Comparison of ENCODE assay signal across 12 mouse cellular contexts in the genomic region with DNA sequence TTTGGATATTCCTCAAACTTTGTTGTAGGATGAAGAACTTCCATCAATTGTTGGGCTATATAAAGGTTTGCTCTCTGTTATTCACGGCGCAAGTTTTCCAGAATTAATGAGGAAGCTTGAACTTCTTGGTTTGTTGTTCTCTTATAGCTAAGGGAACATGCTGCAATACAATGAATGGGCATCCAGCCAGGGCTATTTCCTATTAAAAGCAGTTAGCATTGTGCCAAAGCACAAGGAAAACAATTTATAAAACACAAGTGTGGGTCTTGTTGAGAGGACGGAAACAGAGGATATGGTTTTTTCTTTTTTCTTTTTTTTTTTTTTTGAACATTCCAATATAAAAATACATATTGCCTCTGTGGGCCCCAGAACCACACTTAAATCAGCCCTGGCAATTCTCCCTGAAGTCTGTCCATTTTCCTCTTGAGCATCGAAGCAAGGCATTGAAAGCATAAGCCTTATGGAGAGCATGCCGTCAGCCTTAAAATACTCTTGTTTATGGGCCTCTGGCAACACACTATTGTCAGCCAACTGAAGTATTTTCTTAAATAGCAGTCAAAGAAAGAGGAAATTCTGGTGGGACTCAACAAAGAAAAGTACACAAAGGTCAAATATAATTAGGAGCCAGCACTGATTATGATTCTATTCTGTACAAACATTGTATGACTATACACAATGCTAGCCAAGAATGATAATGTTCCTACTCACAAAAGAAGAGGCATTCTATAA.
DNase-seq lines count a peak whose midpoint lies in the region; ATAC-seq and TF ChIP-seq lines count a peak whose summit lies in the region.
"Had no signal": no experiment of that assay in that cellular context is flagged by ENCODE, and none has a peak within 500 bp of the region (broad histone marks: within the 10 kb centered on the region; RNA-seq: fewer than 3 reads in every experiment).

No protein-coding gene starts in this region.

- H3K9me3 ChIP-seq in forebrain, embryonic 14.5 days (replicated peaks; ENCODE audit: control insufficient read depth, low read length) = no peaks in the 10 kb centered on the region
- no peaks in the 10 kb centered on the region for H3K9me3 ChIP-seq in forebrain, embryonic 16.5 days (ENCODE audit: control insufficient read depth, low read length)
- no peaks in the 10 kb centered on the region for H3K9me3 ChIP-seq in kidney, postnatal 0 days (replicated peaks; ENCODE audit: low read length)
- H3K9me3 ChIP-seq: hindbrain, embryonic 15.5 days; limb, embryonic 12.5 days had no signal

- peak; percentile 23 for DNase-seq in forebrain, embryonic 14.5 days (ENCODE audit: low spot score)
- peak; percentile 27 for DNase-seq in ovary, postnatal 14 days (ENCODE audit: low spot score)
- DNase-seq in ovary, postnatal 10 days (ENCODE audit: low spot score) = no peak
- peak; percentile 82 for DNase-seq in kidney, postnatal 0 days (ENCODE audit: low spot score)
- no peak for DNase-seq in retina, embryonic 14.5 days (ENCODE audit: low spot score)
- DNase-seq in right cerebral cortex, adult 18-20 months = no peak
- no peak for DNase-seq in thymus, postnatal 36 days
- DNase-seq: embryo, embryonic 11 days; right cerebral cortex, postnatal 25 days had no signal

- H3K4me2 ChIP-seq in forebrain, embryonic 14.5 days (ENCODE audit: low read length) = no peak overlapping the region
- no peak overlapping the region for H3K4me2 ChIP-seq in forebrain, embryonic 16.5 days (ENCODE audit: low read length)
- no peak overlapping the region for H3K4me2 ChIP-seq in kidney, postnatal 0 days (ENCODE audit: low read length)
- H3K4me2 ChIP-seq: hindbrain, embryonic 15.5 days; limb, embryonic 12.5 days had no signal

- no peaks in the 10 kb centered on the region for H3K27me3 ChIP-seq in forebrain, embryonic 14.5 days (replicated peaks; ENCODE audit: control insufficient read depth, insufficient read depth, low read length)
- H3K27me3 ChIP-seq in forebrain, embryonic 16.5 days (replicated peaks; ENCODE audit: control insufficient read depth, insufficient read depth, low read length) = no peaks in the 10 kb centered on the region
- no peaks in the 10 kb centered on the region for H3K27me3 ChIP-seq in kidney, postnatal 0 days (ENCODE audit: insufficient read depth, low read length)
- H3K27me3 ChIP-seq: hindbrain, embryonic 15.5 days; limb, embryonic 12.5 days had no signal

- no peak for ATAC-seq in forebrain, embryonic 14.5 days
- no peak for ATAC-seq in forebrain, embryonic 16.5 days
- ATAC-seq in kidney, postnatal 0 days (replicated peaks; ENCODE audit: low FRiP score, low read depth) = no peak

- H3K4me1 ChIP-seq in forebrain, embryonic 14.5 days (ENCODE audit: control insufficient read depth, insufficient read depth, low read length) = no peaks in the 10 kb centered on the region
- H3K4me1 ChIP-seq in forebrain, embryonic 16.5 days (replicated peaks; ENCODE audit: control insufficient read depth, insufficient read depth, low read length) = no peaks in the 10 kb centered on the region
- no peaks in the 10 kb centered on the region for H3K4me1 ChIP-seq in kidney, postnatal 0 days (replicated peaks; ENCODE audit: insufficient read depth, low read length)
- H3K4me1 ChIP-seq: hindbrain, embryonic 15.5 days; limb, embryonic 12.5 days had no signal

- 77% methylated on average over 5 of the region's 5 CpGs for WGBS in forebrain, embryonic 14.5 days
- WGBS in forebrain, embryonic 16.5 days = 58% methylated on average over 5 of the region's 5 CpGs
- 58% methylated on average over 5 of the region's 5 CpGs for WGBS in kidney, postnatal 0 days

- no peak overlapping the region for H3K27ac ChIP-seq in forebrain, embryonic 14.5 days (ENCODE audit: low read depth, low read length)
- H3K27ac ChIP-seq in forebrain, embryonic 16.5 days (ENCODE audit: low read length) = no peak overlapping the region
- no peak overlapping the region for H3K27ac ChIP-seq in kidney, postnatal 0 days
- H3K27ac ChIP-seq: hindbrain, embryonic 15.5 days; limb, embryonic 12.5 days had no signal

- H3K9ac ChIP-seq in forebrain, embryonic 14.5 days (ENCODE audit: low read length) = no peak overlapping the region
- no peak overlapping the region for H3K9ac ChIP-seq in forebrain, embryonic 16.5 days (replicated peaks; ENCODE audit: low read depth, low read length)
- no peak overlapping the region for H3K9ac ChIP-seq in kidney, postnatal 0 days (ENCODE audit: low read depth, low read length)
- H3K9ac ChIP-seq: hindbrain, embryonic 15.5 days; limb, embryonic 12.5 days had no signal

- H3K36me3 ChIP-seq in forebrain, embryonic 14.5 days (ENCODE audit: control insufficient read depth, insufficient read depth, low read length) = no peaks in the 10 kb centered on the region
- H3K36me3 ChIP-seq in forebrain, embryonic 16.5 days (ENCODE audit: control insufficient read depth, insufficient read depth) = no peaks in the 10 kb centered on the region
- H3K36me3 ChIP-seq in kidney, postnatal 0 days (ENCODE audit: insufficient read depth, low read length) = no peaks in the 10 kb centered on the region
- H3K36me3 ChIP-seq: hindbrain, embryonic 15.5 days; limb, embryonic 12.5 days had no signal

- H3K4me3 ChIP-seq in forebrain, embryonic 14.5 days (ENCODE audit: low read depth, low read length) = no peak overlapping the region
- H3K4me3 ChIP-seq in forebrain, embryonic 16.5 days (replicated peaks; ENCODE audit: low read length) = no peak overlapping the region
- H3K4me3 ChIP-seq in kidney, postnatal 0 days (replicated peaks; ENCODE audit: low read depth, low read length) = no peak overlapping the region
- H3K4me3 ChIP-seq: hindbrain, embryonic 15.5 days; limb, embryonic 12.5 days had no signal

- TF ChIP-seq CTCF in kidney, postnatal 0 days (IDR thresholded peaks at IDR 0.05; ENCODE audit: low read depth) = no peak

Comparison
In these comparisons a context has a peak if more than half of its experiments do, and no peak if none do; other contexts are left out.
1. DNase-seq: peak in forebrain, embryonic 14.5 days (single experiment), ovary, postnatal 14 days (single experiment) and kidney, postnatal 0 days (single experiment); none in ovary, postnatal 10 days (single experiment), retina, embryonic 14.5 days (single experiment), right cerebral cortex, adult 18-20 months (single experiment) and thymus, postnatal 36 days (0 of 2).